Mouse (Mus musculus) embryonic facial prominence, embryonic 14.5 days (tissue): ENCODE data around the gene S100a3. TPM values are rescaled to one million over a fixed set of nuclear protein-coding genes. Genes with fewer than 3 reads are reported as not detected.

Experiments
- ATAC-seq: fragments of 200-750 bp; cut with Nextera tagmentation; 2 replicates; pipeline ENCODE4 v1.8.0; 2017; ENCODE audit warnings: low read depth, moderate number of reproducible peaks, moderate TSS enrichment
- DNase-seq: peaks from one replicate; pipeline ENCODE4 v3.0.0-alpha.2; 2015; ENCODE audit warnings: low spot score
- H3K27ac ChIP-seq: fragments of 300-500 bp; sonication (generic); replicated peaks from 2 replicates; pipeline ENCODE4 v1.5.1; 2014; ENCODE audit warnings: low read depth, mild to moderate bottlenecking, low read length, moderate library complexity
- H3K27me3 ChIP-seq: fragments of 300-500 bp; sonication (generic); replicated peaks from 2 replicates; pipeline ENCODE4 v1.6.1; 2014; ENCODE audit warnings: low read length; ENCODE audit not compliant: control insufficient read depth, insufficient read depth
- H3K36me3 ChIP-seq: fragments of 300-500 bp; sonication (generic); 2 replicates; pipeline ENCODE4 v1.6.1; 2014; ENCODE audit warnings: low read length, mixed read lengths; ENCODE audit not compliant: control insufficient read depth, insufficient read depth
- H3K4me1 ChIP-seq: fragments of 300-500 bp; sonication (generic); 2 replicates; pipeline ENCODE4 v1.6.1; 2014; ENCODE audit warnings: antibody characterized with exemption, low read length; ENCODE audit not compliant: control insufficient read depth, insufficient read depth
- H3K4me2 ChIP-seq: fragments of 300-500 bp; sonication (generic); 2 replicates; pipeline ENCODE4 v1.6.1; 2014; ENCODE audit warnings: low read depth, mild to moderate bottlenecking, low read length, moderate library complexity, mixed read lengths
- H3K4me3 ChIP-seq: fragments of 300-500 bp; sonication (generic); 2 replicates; pipeline ENCODE4 v1.5.1; 2014; ENCODE audit warnings: low read depth, mild to moderate bottlenecking, low read length
- H3K9ac ChIP-seq: fragments of 300-500 bp; sonication (generic); 2 replicates; pipeline ENCODE4 v1.6.1; 2014; ENCODE audit warnings: low read depth, mild to moderate bottlenecking, low read length, moderate library complexity, mixed read lengths
- H3K9me3 ChIP-seq: fragments of 300-500 bp; sonication (generic); 2 replicates; pipeline ENCODE4 v1.6.1; 2016; ENCODE audit warnings: low read length; ENCODE audit not compliant: control insufficient read depth
- WGBS: fragments of 180-500 bp; shearing (Covaris S2); extraction: QIAGEN DNeasy Blood & Tissue Kit; methylation state at CpG from one replicate; pipeline ENCODE4 v1.1.7; 2014; 5-methylcytosine and 5-hydroxymethylcytosine counted together
- polyA plus RNA-seq: library from polyadenylated mRNA; unstranded; fragments of >200 nt; fragmentation: Nextera tagmentation; extraction: Ambion mirVana; gene quantifications from 2 replicates; pipeline ENCODE4 v1.2.1, GENCODE M21; 2014

The S100a3 gene
- polyA plus RNA-seq, 1 experiment from 2014 or later: 7.9 TPM

DNA sequence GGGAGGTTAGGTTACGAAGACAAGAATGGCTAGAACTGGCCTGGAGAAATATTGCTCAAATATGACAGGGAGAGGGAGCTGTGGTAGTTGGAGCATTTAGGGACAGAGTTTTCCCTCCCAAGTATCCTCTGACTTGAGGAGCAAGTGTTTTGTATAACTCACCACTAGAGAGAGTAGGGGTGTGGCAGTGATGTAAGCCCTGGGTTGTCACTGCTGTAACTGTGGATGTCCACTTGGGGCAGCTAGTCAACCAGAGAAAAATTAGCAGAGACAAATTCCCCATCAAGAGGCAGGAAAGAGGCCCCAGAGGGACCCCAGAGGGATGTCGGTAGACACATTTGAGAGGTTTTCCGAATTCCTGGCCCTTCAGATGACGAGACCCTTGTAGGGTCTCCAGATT is 35.0 kb upstream of the S100a3 start:
- no peak overlapping the region for H3K4me3 ChIP-seq
- H3K4me2 ChIP-seq: no peak overlapping the region
- H3K4me1 ChIP-seq: no peaks in the 10 kb centered on the region
- no peak for ATAC-seq
- H3K27ac ChIP-seq: peak overlapping the region; percentile 13; the same call in 1 of the 2 replicates
- H3K27me3 ChIP-seq: no peaks in the 10 kb centered on the region
- H3K9ac ChIP-seq: no peak overlapping the region
- DNase-seq: peak; percentile 85
- H3K36me3 ChIP-seq: no peaks in the 10 kb centered on the region
- no peaks in the 10 kb centered on the region for H3K9me3 ChIP-seq
- WGBS: 59% methylated on average over 4 of the region's 4 CpGs

DNA sequence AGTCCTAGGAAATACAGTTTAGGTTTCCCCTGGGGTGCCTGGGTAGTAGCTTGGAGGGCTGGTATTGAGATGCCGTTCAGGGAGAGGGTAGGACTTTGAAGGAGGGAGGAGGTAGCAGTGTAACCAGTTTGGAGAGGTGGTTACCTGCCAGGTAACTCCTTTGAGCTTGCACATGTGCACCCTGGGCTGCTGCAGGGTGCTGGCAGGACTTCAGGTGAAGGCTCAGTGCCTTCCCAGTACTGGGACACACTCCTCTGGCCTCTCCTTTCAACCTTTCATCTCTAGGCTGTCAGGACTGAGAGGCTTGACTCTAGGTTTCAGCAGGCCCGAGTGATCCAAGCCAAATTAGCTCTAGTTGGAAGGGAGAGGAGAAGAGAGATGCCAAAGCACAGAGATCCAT is 34.3 kb upstream of the S100a3 start:
- no peak for DNase-seq
- Histone ChIP-seq H3K9ac (no peak overlapping the region), H3K4me2 (no peak overlapping the region), H3K27me3 (no peaks in the 10 kb centered on the region), H3K36me3 (no peaks in the 10 kb centered on the region), H3K9me3 (no peaks in the 10 kb centered on the region), H3K27ac (peak overlapping the region; percentile 13; the same call in 1 of the 2 replicates), H3K4me1 (no peaks in the 10 kb centered on the region), H3K4me3 (no peak overlapping the region)
- WGBS: 62% methylated on average over 1 of the region's 2 CpGs
- peak; percentile 30 for ATAC-seq

- 61% methylated on average over 5 of the region's 5 CpGs for WGBS
- Histone ChIP-seq H3K9ac (no peak within 1 kb of the TSS), H3K4me2 (peak within 1 kb of the TSS; percentile 13; the same call in 1 of the 2 replicates), H3K4me3 (0 out of 2 replicates have a peak within 1 kb of the TSS, but pooled peaks have one; percentile 12), H3K4me1 (no peaks in the 10 kb centered on the region), H3K9me3 (no peaks in the 10 kb centered on the region), H3K27ac (peak within 1 kb of the TSS; percentile 13), H3K36me3 (no peaks in the 10 kb centered on the region), H3K27me3 (no peaks in the 10 kb centered on the region)
- DNase-seq (peak; percentile 83), ATAC-seq (peak; percentile 92)
Observed at GRCm38 (mm10) chr3:90526580-90526979, 33.8 kb upstream of the S100a3 start, which contains the start of gene S100a14. S100a14 (plus strand) TSS chr3:90526856.

- Histone ChIP-seq H3K4me1 (no peaks in the 10 kb centered on the region), H3K27me3 (no peaks in the 10 kb centered on the region), H3K9me3 (no peaks in the 10 kb centered on the region), H3K4me2 (peak overlapping the region; percentile 13; the same call in 1 of the 2 replicates), H3K27ac (no peak overlapping the region; the same call in 1 of the 2 replicates), H3K9ac (no peak overlapping the region), H3K4me3 (0 out of 2 replicates have a peak overlapping the region, but pooled peaks have one; percentile 12), H3K36me3 (no peaks in the 10 kb centered on the region)
- WGBS: 85% methylated on average over 7 of the region's 7 CpGs
- ATAC-seq (no peak), DNase-seq (no peak)
Observed at GRCm38 (mm10) chr3:90527291-90527873, 33.0 kb upstream of the S100a3 start.

- H3K4me1 ChIP-seq: no peaks in the 10 kb centered on the region
- H3K9ac ChIP-seq: no peak overlapping the region
- 54% methylated on average over 5 of the region's 5 CpGs for WGBS
- H3K27me3 ChIP-seq: no peaks in the 10 kb centered on the region
- H3K4me2 ChIP-seq: no peak overlapping the region
- no peaks in the 10 kb centered on the region for H3K9me3 ChIP-seq
- no peak overlapping the region for H3K27ac ChIP-seq
- ATAC-seq: no peak
- DNase-seq: peak; percentile 39
- H3K4me3 ChIP-seq: no peak overlapping the region
- no peaks in the 10 kb centered on the region for H3K36me3 ChIP-seq
Observed at GRCm38 (mm10) chr3:90531713-90532112, 28.7 kb upstream of the S100a3 start.

DNA sequence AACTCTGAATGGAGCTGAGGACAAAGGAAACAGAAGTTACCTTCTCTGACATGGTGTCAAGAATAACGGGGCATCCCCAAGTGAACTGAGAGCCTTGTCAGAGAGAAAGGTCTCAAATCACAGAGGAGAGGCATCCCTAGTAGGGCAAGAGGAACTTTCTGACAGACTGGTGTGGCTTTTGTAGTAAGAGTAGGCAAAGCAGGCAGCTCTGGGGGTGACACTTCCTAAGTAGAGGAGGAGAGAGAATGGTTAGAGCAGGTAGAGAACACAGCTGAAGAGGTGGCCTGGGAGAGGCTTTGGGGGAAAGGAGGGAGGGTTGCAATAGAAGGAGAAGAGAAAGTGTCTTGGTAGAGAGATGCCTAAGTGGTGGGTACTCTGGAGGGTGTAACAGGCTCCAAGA is 24.9 kb upstream of the S100a3 start:
- Histone ChIP-seq H3K4me1 (no peaks in the 10 kb centered on the region), H3K4me2 (no peak overlapping the region), H3K27me3 (no peaks in the 10 kb centered on the region), H3K9me3 (no peaks in the 10 kb centered on the region), H3K27ac (no peak overlapping the region), H3K9ac (no peak overlapping the region), H3K4me3 (no peak overlapping the region), H3K36me3 (no peaks in the 10 kb centered on the region)
- DNase-seq (no peak), ATAC-seq (no peak)
- WGBS: 66% methylated on average over 1 of the region's 1 CpGs

GRCm38 (mm10) chr3:90537141-90537904 is 23.1 kb upstream of the S100a3 start, which contains the start of gene S100a16:
S100a16 (plus strand) TSS chr3:90537254.
- Histone ChIP-seq H3K4me2 (peak within 1 kb of the TSS; percentile 39), H3K4me1 (peaks cover 3% of the 10 kb centered on the region; the same call in 1 of the 2 replicates), H3K4me3 (peak within 1 kb of the TSS; percentile 14; the same call in 1 of the 2 replicates), H3K27me3 (no peaks in the 10 kb centered on the region), H3K9ac (peak within 1 kb of the TSS; percentile 39; the same call in 1 of the 2 replicates), H3K36me3 (no peaks in the 10 kb centered on the region), H3K9me3 (no peaks in the 10 kb centered on the region), H3K27ac (peak within 1 kb of the TSS; percentile 57)
- DNase-seq (peak; percentile 77), ATAC-seq (peak; percentile 85; the same call in 1 of the 2 replicates)
- WGBS: 33% methylated on average over 10 of the region's 10 CpGs

DNA sequence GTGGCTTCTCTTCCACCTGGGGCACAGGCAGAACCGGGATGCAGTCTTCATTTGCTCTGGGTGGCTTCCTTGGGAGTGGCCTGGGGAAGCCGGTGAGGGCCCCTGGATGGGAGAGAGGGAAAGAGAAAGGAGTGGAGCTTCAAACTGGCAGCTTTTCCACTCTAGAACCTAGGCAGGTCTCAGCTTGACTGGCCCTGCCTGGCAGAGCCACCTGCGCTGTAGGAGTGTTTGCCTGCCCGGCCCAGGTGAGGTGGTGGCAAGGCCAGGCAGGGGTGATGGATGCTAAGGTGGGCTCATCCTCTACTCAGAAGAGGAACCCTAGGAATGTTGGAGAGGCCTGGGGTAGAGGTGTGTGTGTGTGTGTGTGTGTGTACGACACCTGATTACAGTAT is 22.5 kb upstream of the S100a3 start:
- 78% methylated on average over 5 of the region's 5 CpGs for WGBS
- peak overlapping the region; percentile 57 for H3K27ac ChIP-seq
- H3K9me3 ChIP-seq: no peaks in the 10 kb centered on the region
- H3K36me3 ChIP-seq: no peaks in the 10 kb centered on the region
- H3K4me3 ChIP-seq: peak overlapping the region; percentile 14; the same call in 1 of the 2 replicates
- DNase-seq (peak; percentile 43), ATAC-seq (peak; percentile 34; the same call in 1 of the 2 replicates)
- H3K4me2 ChIP-seq: peak overlapping the region; percentile 39
- 0 out of 2 replicates have a peak overlapping the region, but pooled peaks have one; percentile 39 for H3K9ac ChIP-seq
- H3K4me1 ChIP-seq: peaks cover 3% of the 10 kb centered on the region; the same call in 1 of the 2 replicates
- H3K27me3 ChIP-seq: no peaks in the 10 kb centered on the region
